Mouse (Mus musculus) cortical plate, adult 2 months (tissue): ENCODE results near the gene Hist1h4f.

Experiments used
- CTCF ChIP-seq: fragments of 200-500 bp; IDR thresholded peaks from 2 replicates; pipeline ENCODE4 v1.5.1; 2011; ENCODE audit warnings: mild to moderate bottlenecking, control low read depth, low read length; ENCODE audit not compliant: insufficient read depth; ENCODE audit errors: extremely low read depth
- POLR2A ChIP-seq: fragments of 200-500 bp; IDR thresholded peaks from 2 replicates; pipeline ENCODE4 v1.6.1; 2011; ENCODE audit warnings: mild to moderate bottlenecking, low read length, control low read depth; ENCODE audit not compliant: insufficient read depth; ENCODE audit errors: extremely low read depth

- TF ChIP-seq POLR2A (no peak), CTCF (peak; percentile 93)
Measured at GRCm38 (mm10) chr13:23524654-23525053, 26.8 kb downstream of the Hist1h4f start.
